Mouse (Mus musculus): ENCODE results near the gene Tmem174. TPM values are rescaled to one million over a fixed set of nuclear protein-coding genes. Genes with fewer than 3 reads are reported as not detected.
A peak's percentile ranks its signal among the peaks of the same experiment; 100 is the strongest.

Gene Tmem174
- polyA plus RNA-seq, 1 experiment from 2014 or later, result 9.3 TPM

DNA sequence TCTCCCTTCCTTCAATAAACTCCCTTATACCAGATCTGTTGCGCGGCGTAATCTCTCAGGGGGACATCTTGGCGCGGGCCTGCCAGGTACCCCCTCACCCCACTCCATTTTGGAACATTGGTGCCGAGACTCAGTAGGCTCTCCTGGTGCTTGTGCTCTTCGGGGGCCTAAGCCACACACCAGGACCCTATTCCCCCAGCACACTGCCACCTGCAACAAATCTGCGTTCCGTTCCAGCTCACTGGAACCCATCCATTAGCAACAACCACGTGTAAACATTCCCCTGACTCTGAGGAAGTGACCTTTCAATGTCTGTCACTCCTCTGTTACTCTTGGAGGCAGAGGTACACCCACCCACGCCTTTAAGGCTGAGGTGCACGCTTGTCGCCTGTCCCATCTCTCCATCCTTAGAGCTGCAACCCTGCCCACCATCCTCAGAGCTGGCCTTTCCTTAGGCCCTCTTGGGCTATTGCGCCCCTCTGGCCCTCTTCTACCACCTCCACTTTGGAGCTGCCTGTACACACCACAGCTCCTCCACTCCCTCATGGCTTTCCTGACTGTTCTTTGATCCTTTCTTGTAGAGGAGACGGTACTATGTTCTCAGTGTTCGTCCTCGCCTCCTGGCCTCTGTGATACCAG is 19.7 kb downstream of the Tmem174 start:
- no peak overlapping the region for H3K4me2 ChIP-seq (replicated peaks; ENCODE audit: low read depth, low read length)
- ATAC-seq (ENCODE audit: low FRiP score, low TSS enrichment), result peak; percentile 75
- no peak overlapping the region for H3K9ac ChIP-seq (ENCODE audit: low read depth, low read length)
- 39% methylated on average over 17 of the region's 17 CpGs for WGBS
- H3K36me3 ChIP-seq (ENCODE audit: control insufficient read depth, insufficient read depth, low read length), result no peaks in the 10 kb centered on the region
- H3K4me1 ChIP-seq (ENCODE audit: control insufficient read depth, insufficient read depth, low read length), result peaks cover 8% of the 10 kb centered on the region
- H3K4me3 ChIP-seq (ENCODE audit: low read length), result no peak overlapping the region
- no peaks in the 10 kb centered on the region for H3K27me3 ChIP-seq (ENCODE audit: control insufficient read depth, insufficient read depth, low read length)
- no peak overlapping the region for H3K27ac ChIP-seq (ENCODE audit: low read depth, low read length)
- H3K9me3 ChIP-seq (ENCODE audit: control insufficient read depth, low read length), result peaks cover 9% of the 10 kb centered on the region

DNA sequence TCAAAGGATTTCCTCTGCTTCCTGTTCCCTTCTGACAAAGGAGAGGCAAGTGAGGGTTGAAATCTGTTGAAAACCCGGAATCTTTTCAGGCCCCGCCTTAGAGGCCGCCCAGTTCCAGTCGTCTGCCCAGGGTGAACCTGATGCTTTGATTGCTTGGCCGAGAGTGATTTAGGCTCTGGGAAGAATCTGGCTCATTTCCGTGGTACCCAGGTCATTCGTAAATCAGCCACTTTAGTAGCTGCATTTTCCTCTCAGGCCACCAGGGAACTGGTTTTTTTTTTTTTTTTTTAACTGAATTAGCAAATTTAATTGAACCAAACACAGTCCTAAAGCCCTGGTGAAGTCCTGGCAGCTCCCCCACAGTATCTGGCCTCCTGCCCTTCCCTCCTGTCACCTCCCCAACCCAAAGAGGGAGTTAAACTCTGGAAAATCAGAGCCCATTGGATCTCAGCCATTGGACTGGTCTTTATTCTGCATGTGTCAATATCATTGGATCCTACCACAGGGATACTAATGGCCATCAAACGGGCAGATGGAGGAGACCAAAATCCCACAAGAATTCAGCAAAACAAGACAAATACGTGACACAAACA is 29.2 kb downstream of the Tmem174 start:
- H3K9ac ChIP-seq (ENCODE audit: low read depth, low read length), result no peak overlapping the region
- H3K27ac ChIP-seq (ENCODE audit: low read depth, low read length), result 0 out of 2 replicates have a peak overlapping the region, but pooled peaks have one; percentile 20
- no peak overlapping the region for H3K4me2 ChIP-seq (replicated peaks; ENCODE audit: low read depth, low read length)
- H3K9me3 ChIP-seq (ENCODE audit: control insufficient read depth, low read length), result peaks cover 12% of the 10 kb centered on the region
- H3K27me3 ChIP-seq (ENCODE audit: control insufficient read depth, insufficient read depth, low read length), result no peaks in the 10 kb centered on the region
- peak; percentile 91 for ATAC-seq (ENCODE audit: low FRiP score, low TSS enrichment)
- H3K36me3 ChIP-seq (ENCODE audit: control insufficient read depth, insufficient read depth, low read length), result no peaks in the 10 kb centered on the region
- H3K4me3 ChIP-seq (ENCODE audit: low read length), result no peak overlapping the region
- 17% methylated on average over 9 of the region's 9 CpGs for WGBS
- peaks cover 5% of the 10 kb centered on the region; the same call in 1 of the 2 replicates for H3K4me1 ChIP-seq (ENCODE audit: control insufficient read depth, insufficient read depth, low read length)

- H3K9me3 ChIP-seq (ENCODE audit: control insufficient read depth, low read length), result peaks cover 8% of the 10 kb centered on the region; the same call in 1 of the 2 replicates
- no peaks in the 10 kb centered on the region for H3K36me3 ChIP-seq (ENCODE audit: control insufficient read depth, insufficient read depth, low read length)
- no peaks in the 10 kb centered on the region for H3K27me3 ChIP-seq (ENCODE audit: control insufficient read depth, insufficient read depth, low read length)
- H3K9ac ChIP-seq (ENCODE audit: low read depth, low read length), result no peak overlapping the region
- 73% methylated on average over 11 of the region's 11 CpGs for WGBS
- ATAC-seq (ENCODE audit: low FRiP score, low TSS enrichment), result no peak
- no peak overlapping the region for H3K4me3 ChIP-seq (ENCODE audit: low read length)
- no peak overlapping the region for H3K4me2 ChIP-seq (replicated peaks; ENCODE audit: low read depth, low read length)
- peaks cover 5% of the 10 kb centered on the region; the same call in 1 of the 2 replicates for H3K4me1 ChIP-seq (ENCODE audit: control insufficient read depth, insufficient read depth, low read length)
- H3K27ac ChIP-seq (ENCODE audit: low read depth, low read length), result no peak overlapping the region
Observed at GRCm38 (mm10) chr13:98603799-98604198, 33.4 kb downstream of the Tmem174 start.

DNA sequence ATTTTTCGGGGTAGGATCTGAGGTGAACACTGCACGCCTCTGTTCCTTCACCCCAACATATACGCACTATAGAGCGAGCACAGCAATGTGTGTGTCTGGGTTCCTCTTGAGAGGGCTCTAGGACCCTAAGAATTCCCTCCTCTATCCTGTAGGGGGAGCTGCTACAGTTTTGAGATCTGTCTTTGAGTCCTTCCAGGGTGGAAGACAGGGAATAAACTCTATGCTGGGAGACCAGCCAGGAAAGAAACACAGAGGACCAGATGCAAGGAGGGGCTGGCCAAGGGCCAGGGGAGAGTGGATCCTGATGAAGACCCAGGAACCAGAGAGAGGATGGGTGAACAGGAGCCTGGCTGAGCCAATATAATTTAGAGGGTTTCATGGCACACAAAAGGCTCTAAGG is 40.5 kb downstream of the Tmem174 start:
- ATAC-seq (ENCODE audit: low FRiP score, low TSS enrichment), result peak; percentile 37
- Histone ChIP-seq H3K9me3 (ENCODE audit: control insufficient read depth, low read length) (no peaks in the 10 kb centered on the region), H3K4me1 (ENCODE audit: control insufficient read depth, insufficient read depth, low read length) (peaks cover 22% of the 10 kb centered on the region), H3K27me3 (ENCODE audit: control insufficient read depth, insufficient read depth, low read length) (no peaks in the 10 kb centered on the region), H3K4me2 (replicated peaks; ENCODE audit: low read depth, low read length) (no peak overlapping the region), H3K4me3 (ENCODE audit: low read length) (no peak overlapping the region), H3K36me3 (ENCODE audit: control insufficient read depth, insufficient read depth, low read length) (no peaks in the 10 kb centered on the region), H3K9ac (ENCODE audit: low read depth, low read length) (no peak overlapping the region), H3K27ac (ENCODE audit: low read depth, low read length) (no peak overlapping the region)
- 90% methylated on average over 4 of the region's 4 CpGs for WGBS

DNA sequence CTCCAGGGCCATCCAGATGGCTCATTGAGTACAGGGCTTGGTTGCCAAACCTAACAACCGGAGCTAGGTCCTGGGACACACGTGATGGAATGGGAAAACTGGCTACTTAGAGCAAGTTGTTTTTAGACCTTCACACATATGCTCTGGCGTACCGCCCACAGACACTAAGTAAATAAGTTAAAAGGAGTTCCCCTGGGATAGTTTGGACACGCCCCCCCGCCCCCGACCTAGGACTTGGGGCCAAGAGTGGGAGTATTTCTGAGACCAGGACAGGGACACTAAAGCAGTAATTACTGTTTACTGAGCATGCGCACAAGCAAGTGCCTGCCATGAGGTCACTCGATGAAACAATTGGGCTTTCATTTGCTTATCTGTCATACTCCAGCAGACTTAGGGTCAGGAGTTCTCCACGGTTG is 42.5 kb downstream of the Tmem174 start:
- Histone ChIP-seq H3K4me3 (ENCODE audit: low read length) (no peak overlapping the region), H3K27ac (ENCODE audit: low read depth, low read length) (0 out of 2 replicates have a peak overlapping the region, but pooled peaks have one; percentile 37), H3K36me3 (ENCODE audit: control insufficient read depth, insufficient read depth, low read length) (no peaks in the 10 kb centered on the region), H3K4me2 (replicated peaks; ENCODE audit: low read depth, low read length) (no peak overlapping the region), H3K27me3 (ENCODE audit: control insufficient read depth, insufficient read depth, low read length) (no peaks in the 10 kb centered on the region), H3K9ac (ENCODE audit: low read depth, low read length) (no peak overlapping the region), H3K4me1 (ENCODE audit: control insufficient read depth, insufficient read depth, low read length) (peaks cover 28% of the 10 kb centered on the region), H3K9me3 (ENCODE audit: control insufficient read depth, low read length) (no peaks in the 10 kb centered on the region)
- 23% methylated on average over 10 of the region's 10 CpGs for WGBS
- ATAC-seq (ENCODE audit: low FRiP score, low TSS enrichment), result peak; percentile 20; the same call in 1 of the 2 replicates

DNA sequence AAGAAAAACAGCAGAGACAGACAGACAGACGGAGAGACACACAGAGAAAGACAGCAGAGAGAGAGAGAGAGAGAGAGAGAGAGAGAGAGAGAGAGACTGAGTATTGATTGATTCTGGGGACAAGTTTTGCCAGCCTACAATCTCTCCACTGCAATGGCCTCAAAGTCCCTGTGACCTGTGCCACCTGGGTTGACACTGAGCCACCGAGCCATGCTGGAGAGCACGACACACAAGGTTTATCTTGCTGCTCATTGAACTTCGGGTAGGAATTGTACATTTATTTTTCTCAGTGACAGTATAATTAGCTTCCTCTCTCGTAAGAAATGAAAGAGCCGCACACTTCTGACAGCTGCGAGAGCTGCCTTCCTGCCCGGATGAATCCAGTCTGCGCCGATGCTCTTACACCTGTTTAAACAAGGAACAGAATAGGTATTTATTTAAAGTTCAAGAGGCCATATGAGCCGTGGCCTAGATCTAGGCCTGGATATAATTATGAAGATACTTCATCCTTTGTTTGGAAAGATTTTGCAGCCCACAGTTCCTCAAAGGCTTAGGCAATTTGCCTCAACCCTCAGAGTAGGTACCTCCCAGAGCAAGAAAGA is 43.2 kb downstream of the Tmem174 start:
- peaks cover 32% of the 10 kb centered on the region for H3K4me1 ChIP-seq (ENCODE audit: control insufficient read depth, insufficient read depth, low read length)

GRCm38 (mm10) chr13:98591406-98591805 is 45.8 kb downstream of the Tmem174 start:
- Histone ChIP-seq H3K27ac (ENCODE audit: low read depth, low read length) (peak overlapping the region; percentile 80; the same call in 1 of the 2 replicates), H3K9me3 (ENCODE audit: control insufficient read depth, low read length) (no peaks in the 10 kb centered on the region), H3K27me3 (ENCODE audit: control insufficient read depth, insufficient read depth, low read length) (0 out of 2 replicates have a peak, but pooled peaks cover 3% of the 10 kb centered on the region), H3K4me3 (ENCODE audit: low read length) (no peak overlapping the region), H3K9ac (ENCODE audit: low read depth, low read length) (no peak overlapping the region), H3K36me3 (ENCODE audit: control insufficient read depth, insufficient read depth, low read length) (no peaks in the 10 kb centered on the region), H3K4me1 (ENCODE audit: control insufficient read depth, insufficient read depth, low read length) (peaks cover 41% of the 10 kb centered on the region), H3K4me2 (replicated peaks; ENCODE audit: low read depth, low read length) (peak overlapping the region; percentile 9; the same call in 1 of the 2 replicates)
- 50% methylated on average over 6 of the region's 6 CpGs for WGBS
- ATAC-seq (ENCODE audit: low FRiP score, low TSS enrichment), result peak; percentile 6; the same call in 1 of the 2 replicates

More for the DNA sequence above, 43.2 kb downstream of the Tmem174 start:
- Histone ChIP-seq H3K4me2 (replicated peaks; ENCODE audit: low read depth, low read length) (no peak overlapping the region), H3K36me3 (ENCODE audit: control insufficient read depth, insufficient read depth, low read length) (no peaks in the 10 kb centered on the region), H3K27me3 (ENCODE audit: control insufficient read depth, insufficient read depth, low read length) (no peaks in the 10 kb centered on the region), H3K9ac (ENCODE audit: low read depth, low read length) (no peak overlapping the region), H3K9me3 (ENCODE audit: control insufficient read depth, low read length) (no peaks in the 10 kb centered on the region), H3K27ac (ENCODE audit: low read depth, low read length) (0 out of 2 replicates have a peak overlapping the region, but pooled peaks have one; percentile 37), H3K4me3 (ENCODE audit: low read length) (no peak overlapping the region)
- ATAC-seq (ENCODE audit: low FRiP score, low TSS enrichment), result no peak
- WGBS, result 19% methylated on average over 11 of the region's 11 CpGs

DNA sequence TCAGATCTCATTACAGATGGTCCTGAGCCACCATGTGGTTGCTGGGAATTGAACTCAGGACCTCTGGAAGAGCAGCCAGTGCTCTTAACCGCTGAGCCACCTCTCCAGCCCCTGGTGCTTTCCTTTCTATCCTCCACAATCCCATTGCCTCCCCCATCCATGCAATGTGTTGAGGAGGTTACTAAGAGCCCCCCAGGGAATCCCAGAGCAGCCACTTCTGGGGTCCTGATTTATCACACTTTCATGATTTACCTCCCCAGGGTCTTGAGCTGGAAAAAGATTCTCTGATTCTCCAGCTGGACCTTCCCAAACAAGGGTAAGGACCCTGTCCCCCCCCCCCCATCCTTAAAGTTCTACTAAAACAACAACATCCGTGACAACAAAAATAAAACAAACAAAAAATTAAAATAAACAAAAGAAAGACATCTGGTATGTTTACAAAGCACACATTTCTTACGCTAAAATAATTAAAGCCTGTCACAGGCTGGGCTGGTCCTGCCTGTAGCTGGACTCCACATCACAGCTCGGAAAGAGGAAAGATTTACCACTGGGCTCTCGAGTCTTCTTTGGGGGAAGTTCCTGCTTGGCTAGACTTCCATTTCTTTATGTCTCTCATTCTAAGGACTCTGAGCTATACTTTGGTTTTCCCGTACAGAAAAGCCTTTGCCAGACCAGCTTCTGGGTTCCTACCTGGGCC is 46.4 kb downstream of the Tmem174 start:
- peak overlapping the region; percentile 80; the same call in 1 of the 2 replicates for H3K27ac ChIP-seq (ENCODE audit: low read depth, low read length)
- H3K9ac ChIP-seq (ENCODE audit: low read depth, low read length), result no peak overlapping the region
- H3K27me3 ChIP-seq (ENCODE audit: control insufficient read depth, insufficient read depth, low read length), result 0 out of 2 replicates have a peak, but pooled peaks cover 3% of the 10 kb centered on the region

More for the DNA sequence above, 46.4 kb downstream of the Tmem174 start:
- Histone ChIP-seq H3K4me3 (ENCODE audit: low read length) (no peak overlapping the region), H3K36me3 (ENCODE audit: control insufficient read depth, insufficient read depth, low read length) (no peaks in the 10 kb centered on the region), H3K9me3 (ENCODE audit: control insufficient read depth, low read length) (no peaks in the 10 kb centered on the region), H3K4me2 (replicated peaks; ENCODE audit: low read depth, low read length) (peak overlapping the region; percentile 9; the same call in 1 of the 2 replicates), H3K4me1 (ENCODE audit: control insufficient read depth, insufficient read depth, low read length) (peaks cover 43% of the 10 kb centered on the region)
- 47% methylated on average over 6 of the region's 6 CpGs for whole genome bisulfite sequencing
- peak; percentile 65 for ATAC-seq (ENCODE audit: low FRiP score, low TSS enrichment)

All from kidney, embryonic 14.5 days (tissue).